Mouse (Mus musculus) testis, adult 2 months (tissue): ENCODE measurements around the gene R3hdm2.

Source experiments
- CTCF ChIP-seq: fragments of 200-500 bp; IDR thresholded peaks from 2 replicates; pipeline ENCODE4 v1.5.1; 2012; ENCODE audit warnings: low read depth, mild to moderate bottlenecking, inconsistent platforms, low read length, moderate library complexity; ENCODE audit not compliant: control insufficient read depth, insufficient read depth, insufficient replicate concordance
- POLR2A ChIP-seq: fragments of 200-500 bp; IDR thresholded peaks from 2 replicates; pipeline ENCODE4 v1.6.1; 2012; ENCODE audit warnings: low read depth, mild to moderate bottlenecking, inconsistent platforms, low read length, moderate library complexity; ENCODE audit not compliant: control insufficient read depth

DNA sequence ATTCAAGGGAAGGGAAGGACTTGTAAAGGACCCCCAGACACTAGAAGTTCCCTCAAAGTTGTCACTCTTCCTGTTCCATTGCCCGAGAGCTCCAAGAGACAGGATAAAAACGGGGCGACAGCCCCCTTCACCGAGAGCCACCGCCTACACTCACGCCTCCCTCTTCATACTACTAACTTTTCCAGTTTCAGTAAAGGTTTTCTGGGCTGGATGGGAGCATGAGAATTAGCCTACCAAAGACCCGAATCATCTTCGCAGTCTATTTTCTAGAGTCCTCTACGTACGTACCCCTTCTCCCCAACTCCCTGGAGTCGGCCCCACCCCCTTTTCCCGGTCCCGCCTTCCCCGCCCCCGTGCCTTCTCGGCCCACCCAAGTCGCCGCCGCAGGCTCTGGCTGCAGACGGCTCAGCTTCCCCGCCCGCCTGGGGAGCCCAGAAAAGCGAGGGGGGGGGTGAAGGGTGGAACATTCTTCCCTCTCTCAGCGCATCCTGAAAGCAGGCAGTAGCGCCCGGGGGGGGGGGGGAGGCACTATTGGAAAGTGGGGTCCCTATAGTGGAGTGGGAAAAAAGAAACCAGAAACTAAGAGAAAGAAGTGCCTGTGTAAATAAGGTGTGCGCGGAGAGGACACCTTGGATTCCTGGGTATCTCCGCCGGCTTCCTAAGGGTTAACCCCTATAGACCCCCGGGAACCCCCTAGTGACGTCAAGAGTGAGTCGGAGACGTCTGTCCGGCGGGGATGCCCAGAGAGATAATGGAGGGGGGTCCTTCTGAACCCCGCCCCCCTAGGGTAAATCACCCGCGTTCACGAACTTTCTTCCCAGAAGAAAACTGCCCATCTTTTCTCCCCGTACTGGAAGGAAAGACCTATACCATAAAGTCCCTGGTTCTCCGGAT, 40.2 kb upstream of the R3hdm2 start:
- TF ChIP-seq CTCF (no peak), POLR2A (no peak)
